Mouse (Mus musculus) gastrocnemius, adult 18-20 months (tissue): ENCODE results near the gene Bpifa1. TPM values are rescaled to one million over a fixed set of nuclear protein-coding genes. Genes with fewer than 3 reads are reported as not detected.
"Not testable (repeated sequence)": the region's sequence is repeated elsewhere in the genome, so short reads cannot be mapped to it uniquely, and the experiment has no call there.

Source experiments
- DNase-seq: peaks from one replicate; pipeline ENCODE4 v3.0.0; 2021; ENCODE audit warnings: low spot score
- long read RNA-seq, 2 experiments: library from polyadenylated mRNA; stranded (forward); transcript quantifications; one replicate each; pipeline ENCODE4 v2.0.0; 2021
- total RNA-seq, 2 experiments: library from RNA; stranded (reverse); gene quantifications; 2 replicates each; pipeline ENCODE4 v1.2.3; 2021

Gene Bpifa1
- total RNA-seq = not detected
- long read RNA-seq, experiment 1 = 0 reads
- long read RNA-seq, experiment 2 = 0 reads

DNA sequence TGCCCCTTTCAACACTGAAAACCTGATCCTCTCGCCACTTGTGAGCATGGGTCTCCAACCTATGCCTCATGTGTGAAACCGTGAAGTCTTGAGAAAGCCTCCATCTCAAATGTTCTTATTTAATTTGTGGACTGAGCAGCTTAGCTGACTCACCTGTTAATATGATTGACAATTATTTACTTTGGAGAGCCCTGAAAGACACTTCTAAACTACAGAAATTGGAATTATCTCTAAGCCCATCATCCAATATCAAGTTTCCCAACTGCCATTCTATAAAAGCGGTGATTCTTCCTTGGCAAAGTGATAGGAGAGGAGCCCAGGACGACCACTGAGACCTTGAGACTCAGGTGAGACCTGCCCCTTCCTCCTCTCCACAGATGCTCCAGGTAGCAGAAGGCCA, at the start of gene Bpifa1:
Bpifa1 (plus strand) TSS at position 301 of the 400 bp plus-strand sequence.
- no peak for DNase-seq

DNA sequence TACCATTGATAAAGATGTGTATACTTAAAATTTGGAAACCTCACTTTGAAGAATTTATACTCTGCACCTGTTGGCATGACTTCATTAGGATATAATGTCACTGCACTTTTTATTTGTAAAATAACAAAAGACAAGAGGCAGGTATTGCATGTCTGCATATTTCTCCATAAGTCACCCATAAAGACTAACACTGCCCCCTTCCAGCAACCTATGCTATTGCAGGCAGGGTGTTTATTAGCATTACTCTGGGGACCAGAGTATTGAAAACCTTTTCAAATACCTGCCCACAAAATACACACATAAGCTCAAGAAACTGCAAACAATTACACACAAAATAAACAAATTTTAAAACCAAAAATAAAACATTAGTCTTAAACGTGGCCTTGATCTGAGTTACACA, 44.9 kb upstream of the Bpifa1 start:
- DNase-seq = no peak

GRCm38 (mm10) chr2:154117381-154117780, 25.3 kb upstream of the Bpifa1 start:
- DNase-seq = no peak

- no peak for DNase-seq
Measured at GRCm38 (mm10) chr2:154130120-154130519, 12.6 kb upstream of the Bpifa1 start, which contains the start of gene Bpifa3. TSS of gene Bpifa3 (plus strand) at chr2:154130336.

GRCm38 (mm10) chr2:154143735-154144134, 1.1 kb downstream of the Bpifa1 start:
- DNase-seq = no peak

DNA sequence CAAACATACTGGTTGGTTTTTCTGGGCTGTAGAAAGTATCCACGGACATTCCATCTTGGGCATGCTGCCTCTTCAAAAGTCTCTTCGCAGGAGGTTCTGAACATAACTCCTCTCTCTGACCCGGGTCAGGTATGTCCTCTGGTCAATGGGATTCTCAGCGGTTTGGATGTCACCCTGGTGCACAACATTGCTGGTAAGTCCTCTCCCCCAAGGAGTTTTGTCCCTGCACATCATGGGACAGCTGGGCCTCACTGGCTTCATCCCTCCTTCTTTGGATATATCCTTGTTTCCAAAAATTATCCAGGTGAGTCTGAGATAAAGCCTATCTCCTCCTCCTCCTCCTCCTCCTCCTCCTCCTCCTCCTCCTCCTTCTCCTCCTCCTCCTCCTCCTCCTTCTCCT, 4.8 kb downstream of the Bpifa1 start:
- DNase-seq = no peak

DNA sequence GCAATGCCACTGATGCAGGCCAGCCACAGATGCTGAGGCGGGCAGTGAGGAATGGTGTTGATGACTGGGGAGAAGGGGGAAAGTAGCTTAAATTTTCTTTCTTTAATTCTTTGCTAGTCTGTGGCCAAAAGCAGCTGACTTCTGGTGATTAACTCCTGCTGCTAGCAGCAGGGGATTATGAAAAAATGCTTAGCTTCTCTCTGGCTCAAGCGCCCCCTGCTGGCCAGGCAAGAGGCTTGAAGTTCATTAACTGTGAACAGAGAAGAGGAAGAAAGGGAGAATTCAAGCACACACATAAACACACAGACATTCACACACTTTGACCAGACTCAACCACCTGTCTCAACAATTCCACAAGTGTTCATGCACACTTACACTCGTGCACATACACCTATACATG, 15.8 kb downstream of the Bpifa1 start:
- no peak for DNase-seq

DNA sequence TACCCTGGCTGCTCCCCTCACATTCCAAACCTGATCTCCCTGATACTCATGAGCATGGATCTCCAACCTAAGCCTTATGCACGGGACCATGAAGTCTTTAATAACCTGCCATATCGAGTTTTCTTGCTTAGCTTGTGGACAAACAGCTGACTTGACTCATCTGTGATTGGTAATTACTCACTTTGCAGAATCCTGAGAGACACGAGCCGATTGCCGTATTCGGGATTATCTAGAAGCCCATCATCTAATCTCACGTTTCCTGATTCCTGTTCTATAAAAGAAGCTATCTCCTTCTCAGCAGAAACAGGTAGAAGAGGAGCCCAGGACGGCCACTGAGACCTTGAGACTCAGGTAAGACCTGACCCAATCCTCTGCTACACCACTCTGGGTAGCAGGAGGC, 19.6 kb downstream of the Bpifa1 start, which contains the start of gene Bpifa5:
Bpifa5 (plus strand) TSS at position 301 of the 400 bp plus-strand sequence.
- no peak for DNase-seq

- DNase-seq = no peak
Measured at GRCm38 (mm10) chr2:154163306-154163705, 20.6 kb downstream of the Bpifa1 start.

GRCm38 (mm10) chr2:154169172-154169571, 26.5 kb downstream of the Bpifa1 start:
- no peak for DNase-seq

- DNase-seq = no peak
Measured at GRCm38 (mm10) chr2:154171621-154172020, 28.9 kb downstream of the Bpifa1 start.

DNA sequence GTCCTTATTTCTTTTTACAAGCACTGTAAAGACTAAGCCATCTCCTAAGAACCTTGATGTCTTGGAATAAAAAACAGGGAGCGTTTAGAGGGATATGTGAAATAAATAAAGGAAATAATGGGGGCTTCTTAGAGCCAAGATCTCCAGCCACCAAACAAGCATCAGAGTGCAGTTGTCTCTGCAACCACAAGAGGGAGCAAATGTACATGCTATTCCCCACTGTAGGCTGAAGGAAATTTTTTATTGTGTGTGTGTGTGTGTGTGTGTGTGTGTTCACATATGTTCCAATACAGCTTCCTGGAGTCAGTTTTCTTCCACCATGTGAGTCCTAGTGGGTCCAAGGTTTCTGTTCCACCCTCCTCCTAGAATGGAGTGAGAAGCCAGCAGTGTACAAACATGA, 30.6 kb downstream of the Bpifa1 start:
- no peak for DNase-seq

DNA sequence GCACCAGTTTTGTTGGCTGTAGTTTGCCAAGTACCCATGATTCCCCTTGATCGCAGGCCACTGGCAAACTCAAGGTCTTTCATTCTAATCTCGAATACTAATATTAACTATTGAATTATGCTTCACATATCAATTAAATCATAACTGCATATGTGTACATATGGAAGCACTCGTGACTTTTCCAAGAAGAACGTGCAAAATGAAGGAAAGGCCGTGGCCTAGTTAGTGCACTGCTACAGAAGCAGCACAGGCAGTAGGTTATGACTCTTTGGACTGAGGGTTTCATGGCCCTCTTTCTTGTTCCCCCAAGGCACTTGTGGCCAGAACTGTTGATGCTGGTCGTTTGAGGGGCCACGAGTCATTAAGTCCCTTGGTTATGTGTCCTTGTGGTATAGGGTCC, 39.2 kb downstream of the Bpifa1 start:
- DNase-seq = not testable (repeated sequence)

- DNase-seq = not testable (repeated sequence)
Measured at GRCm38 (mm10) chr2:154183061-154183460, 40.4 kb downstream of the Bpifa1 start.

- no peak for DNase-seq
Measured at GRCm38 (mm10) chr2:154185319-154185718, 42.6 kb downstream of the Bpifa1 start.

DNA sequence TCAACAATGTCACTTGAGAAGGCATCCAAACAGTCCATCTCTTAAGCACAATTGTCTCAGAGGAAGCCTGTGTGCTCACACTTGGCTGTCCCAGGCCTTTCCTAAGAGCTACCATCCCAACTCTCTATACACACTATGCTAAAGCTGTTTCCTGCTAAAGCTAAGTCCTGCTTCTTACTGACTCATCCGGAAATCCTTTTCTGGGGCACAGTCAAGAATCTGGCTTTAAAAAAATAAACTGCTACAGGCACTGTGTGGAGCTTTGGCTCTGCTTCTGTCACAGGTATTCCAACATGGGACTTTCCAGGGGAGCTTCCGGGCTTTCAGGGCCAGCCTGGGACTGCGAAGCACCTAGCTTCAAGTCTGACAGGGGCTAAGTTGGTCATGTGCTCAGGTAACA, 43.1 kb downstream of the Bpifa1 start:
- DNase-seq = no peak

- DNase-seq = no peak
Measured at GRCm38 (mm10) chr2:154187468-154187867, 44.8 kb downstream of the Bpifa1 start.

- DNase-seq = no peak
Measured at GRCm38 (mm10) chr2:154189877-154190434, 47.3 kb downstream of the Bpifa1 start.

DNA sequence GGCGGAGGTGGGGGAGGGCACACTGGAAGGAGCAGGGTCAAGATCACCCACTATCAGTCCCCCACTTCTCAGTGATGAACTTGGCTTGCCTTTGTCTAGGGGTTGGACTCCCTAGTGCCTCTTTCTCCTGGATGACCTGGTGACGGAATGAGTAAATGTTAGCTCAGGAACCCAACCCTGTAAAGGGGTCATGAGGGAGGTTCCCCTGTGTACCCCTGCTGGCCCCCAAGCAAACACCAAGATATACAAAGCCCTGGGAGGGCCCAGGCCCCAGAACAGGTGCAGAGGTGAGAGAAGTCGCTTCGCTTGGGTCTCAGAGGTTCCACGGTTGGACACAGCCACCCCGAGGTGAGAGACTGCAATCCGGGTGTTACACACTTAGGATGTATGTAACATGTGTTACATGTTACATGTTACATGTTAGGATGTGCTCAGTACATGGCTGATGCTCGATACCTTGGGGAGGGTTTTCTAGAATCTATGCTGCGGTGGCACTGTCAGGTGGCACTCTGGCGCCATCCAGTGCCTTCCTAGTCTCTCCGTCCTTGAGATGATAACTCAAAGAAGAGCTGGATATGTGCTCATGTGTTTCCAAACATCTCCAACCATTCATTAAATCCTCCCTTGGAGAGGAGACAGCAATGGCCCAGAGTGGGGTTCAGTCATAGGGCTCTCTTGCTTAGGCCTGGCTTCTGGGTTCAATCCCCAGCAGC, 48.0 kb downstream of the Bpifa1 start, which contains the start of gene Bpifb1:
Bpifb1 (plus strand) TSS at position 273 of the 713 bp plus-strand sequence.
- DNase-seq = no peak

- DNase-seq = no peak
Measured at GRCm38 (mm10) chr2:154192141-154192540, 49.5 kb downstream of the Bpifa1 start.

- DNase-seq = no peak
Measured at GRCm38 (mm10) chr2:154193071-154193470, 50.4 kb downstream of the Bpifa1 start.

- DNase-seq = no peak
Measured at GRCm38 (mm10) chr2:154193994-154194504, 51.4 kb downstream of the Bpifa1 start.

DNA sequence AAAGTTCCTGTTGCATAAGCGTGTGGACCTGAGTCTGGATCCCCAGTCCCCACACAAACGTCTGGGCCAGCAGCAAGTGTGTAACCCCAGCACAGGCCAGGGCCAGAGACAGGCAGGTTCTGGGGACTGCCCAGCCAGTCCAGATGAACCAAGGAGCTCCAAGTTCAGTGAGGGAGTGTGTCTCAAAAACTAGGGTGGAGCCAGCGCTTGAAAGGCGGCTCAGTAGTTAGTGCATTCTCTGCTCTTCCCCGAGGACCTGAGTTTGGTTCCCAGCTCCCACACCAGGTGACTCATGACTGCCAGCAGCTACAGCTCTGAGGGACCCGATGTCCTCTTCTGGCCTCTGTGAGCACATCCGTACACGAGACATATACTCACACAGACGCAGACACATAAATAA, 54.4 kb downstream of the Bpifa1 start:
- DNase-seq = no peak
